Mouse (Mus musculus) adrenal gland, adult 8-10 months (tissue): ENCODE data around the gene Lyrm1. TPM values are rescaled to one million over a fixed set of nuclear protein-coding genes. Genes with fewer than 3 reads are reported as not detected.

ENCODE experiments used
- DNase-seq: peaks from one replicate; pipeline ENCODE4 v3.0.0; 2022
- total RNA-seq, 4 experiments: library from RNA; stranded (reverse); gene quantifications; 2 replicates each; pipeline ENCODE4 v1.2.4; 2022

Gene Lyrm1
- total RNA-seq, 4 experiments from 2014 or later = 5.7 to 6.9 (median 5.8) TPM

DNA sequence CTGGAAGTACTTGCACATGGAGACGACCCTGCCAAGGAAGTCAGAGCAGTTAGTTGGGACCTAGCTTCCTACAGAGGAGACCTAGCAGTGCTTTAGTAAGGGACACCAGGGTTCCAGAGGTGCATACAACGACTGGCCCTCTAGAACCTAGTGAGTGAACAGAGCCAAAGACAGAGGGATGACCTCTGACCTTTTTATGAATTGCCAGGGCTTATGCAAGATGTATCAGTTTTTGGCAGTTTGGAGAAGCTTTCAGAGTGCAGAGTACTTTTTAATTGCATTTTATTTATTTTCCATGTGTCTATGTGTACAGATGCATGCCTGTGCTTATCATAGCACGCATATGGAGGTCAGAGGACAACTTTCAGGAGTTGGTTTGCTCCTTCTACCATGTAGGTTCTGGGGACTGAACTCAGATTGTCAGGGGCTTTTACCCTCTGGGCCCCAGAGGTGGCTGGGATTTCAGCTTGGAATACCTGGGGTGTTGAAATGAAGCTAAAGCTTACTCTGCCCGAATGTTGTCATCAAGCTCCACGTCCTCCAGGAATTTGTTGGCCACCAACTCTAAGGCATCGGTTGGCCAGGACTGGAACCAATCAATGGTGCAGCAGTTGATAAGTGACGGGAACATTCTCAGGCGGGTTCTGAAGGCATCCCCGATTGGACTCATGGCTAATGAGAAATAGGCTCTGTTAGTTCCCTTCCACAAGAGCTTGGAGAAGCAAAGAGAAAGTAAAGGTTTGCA lies 70.2 kb downstream of the Lyrm1 start:
- DNase-seq = no peak

DNA sequence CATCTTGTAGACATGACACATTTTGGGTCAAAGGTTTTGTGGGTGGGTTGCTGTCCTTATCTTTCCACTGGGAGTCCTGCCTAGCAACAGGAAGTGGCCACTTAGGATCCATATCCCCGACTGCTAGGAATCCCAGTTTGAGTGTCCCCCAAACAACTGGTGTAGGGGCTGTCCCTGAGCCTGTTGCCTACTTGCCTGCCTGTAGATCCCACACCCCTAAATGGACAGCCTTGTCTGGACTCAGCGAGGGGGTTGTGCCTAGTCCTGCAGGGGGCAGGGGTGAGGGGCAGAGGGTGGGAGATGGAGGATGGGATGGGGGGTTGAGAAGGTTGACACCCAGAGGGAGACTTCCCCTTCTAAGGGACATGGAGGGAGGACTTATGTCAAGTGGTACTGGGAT lies 73.7 kb downstream of the Lyrm1 start:
- DNase-seq = no peak

DNA sequence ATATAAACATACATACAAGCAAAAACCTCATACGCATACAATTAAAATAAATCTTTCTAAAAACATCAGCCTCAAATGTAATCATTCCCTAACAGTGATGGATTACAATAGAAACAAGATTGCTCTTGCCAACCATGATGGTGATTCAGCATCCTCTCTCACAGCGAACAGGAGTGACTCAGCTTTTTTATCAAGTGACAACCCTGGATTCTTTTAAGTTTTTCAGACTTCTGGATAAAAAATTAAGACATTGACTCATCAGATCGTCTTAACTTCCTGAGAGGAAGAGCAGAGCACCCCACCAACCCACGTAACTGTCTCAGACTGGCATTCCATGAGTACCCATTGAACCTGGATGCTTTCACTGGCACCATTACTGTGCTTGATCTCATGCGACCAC lies 78.6 kb downstream of the Lyrm1 start:
- DNase-seq = no peak

DNA sequence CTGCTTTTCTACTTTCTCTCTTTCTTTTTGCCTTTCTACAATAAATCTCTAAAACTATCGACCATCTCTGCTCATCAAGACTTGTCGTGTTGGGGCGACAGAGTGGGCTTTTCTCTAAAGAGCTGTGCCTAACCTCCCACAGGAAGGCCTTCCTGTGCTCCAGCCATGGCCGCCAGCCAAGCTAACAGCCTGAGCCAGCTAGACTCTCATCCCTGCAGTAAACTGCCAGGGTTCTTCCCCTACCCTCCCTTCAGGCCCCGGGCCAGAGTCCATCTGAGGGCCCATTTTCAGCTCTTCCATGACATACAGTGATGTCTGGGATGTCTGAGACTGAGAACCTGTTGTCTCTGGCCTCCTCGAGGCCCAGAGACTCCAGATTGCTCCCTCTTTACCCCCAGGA lies 80.6 kb downstream of the Lyrm1 start:
- DNase-seq = no peak

DNA sequence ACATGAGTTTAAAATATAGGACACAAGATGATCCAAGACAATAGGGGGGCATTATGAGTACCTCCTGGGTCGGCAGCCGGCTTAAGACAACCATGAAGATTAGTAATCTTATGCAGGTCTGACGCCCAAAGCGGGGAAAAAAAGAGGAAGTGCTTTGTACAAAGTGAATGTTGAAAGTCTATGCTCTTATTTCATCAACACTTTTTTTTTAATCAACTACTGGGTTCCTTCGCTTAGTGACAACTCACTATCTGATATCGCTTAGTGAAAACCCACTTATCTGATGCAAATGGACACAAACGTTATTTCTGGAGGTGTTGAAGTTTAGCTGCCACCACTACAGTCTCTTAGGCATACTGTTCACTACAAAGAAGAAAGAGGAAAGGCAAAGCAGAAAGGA lies 81.9 kb downstream of the Lyrm1 start:
- DNase-seq = no peak

DNA sequence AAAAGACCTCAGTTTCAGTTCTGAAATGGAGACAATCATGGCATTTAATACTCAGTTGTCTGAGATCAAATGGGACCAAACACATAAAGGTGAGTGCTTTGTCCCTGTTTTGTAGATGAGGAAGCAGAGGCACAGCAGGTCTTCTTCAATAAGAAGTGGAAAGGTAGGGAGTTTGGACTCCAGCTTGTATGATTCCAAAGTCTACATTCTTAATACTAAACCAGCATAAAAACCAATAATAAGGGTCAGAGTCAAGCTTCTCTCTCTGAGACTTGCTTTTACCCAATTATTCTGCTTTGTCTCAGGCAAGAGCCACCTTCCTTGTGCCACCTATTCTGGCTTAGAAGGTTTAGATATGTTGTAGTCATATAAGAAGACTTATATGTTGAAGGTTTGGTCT lies 82.9 kb downstream of the Lyrm1 start:
- DNase-seq = no peak

DNA sequence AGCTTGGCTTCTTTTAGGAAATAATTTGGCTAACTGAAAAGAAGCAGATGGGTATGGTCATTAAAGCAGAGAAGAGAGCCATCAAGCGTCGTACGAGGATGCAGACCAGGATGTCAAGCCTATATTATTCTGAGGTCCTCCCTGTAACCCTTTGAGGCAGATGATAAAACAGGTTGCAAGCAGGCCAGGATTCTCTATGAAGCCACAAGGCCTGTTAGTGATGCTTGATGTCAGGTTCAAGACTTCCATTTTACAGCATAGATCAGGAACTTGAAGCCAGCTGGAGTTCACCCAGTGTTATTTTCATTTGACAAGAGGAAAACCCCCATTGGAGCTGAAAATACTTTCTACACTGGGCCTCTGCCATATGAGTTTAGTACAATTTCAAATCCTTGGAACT lies 84.5 kb downstream of the Lyrm1 start:
- no peak for DNase-seq

DNA sequence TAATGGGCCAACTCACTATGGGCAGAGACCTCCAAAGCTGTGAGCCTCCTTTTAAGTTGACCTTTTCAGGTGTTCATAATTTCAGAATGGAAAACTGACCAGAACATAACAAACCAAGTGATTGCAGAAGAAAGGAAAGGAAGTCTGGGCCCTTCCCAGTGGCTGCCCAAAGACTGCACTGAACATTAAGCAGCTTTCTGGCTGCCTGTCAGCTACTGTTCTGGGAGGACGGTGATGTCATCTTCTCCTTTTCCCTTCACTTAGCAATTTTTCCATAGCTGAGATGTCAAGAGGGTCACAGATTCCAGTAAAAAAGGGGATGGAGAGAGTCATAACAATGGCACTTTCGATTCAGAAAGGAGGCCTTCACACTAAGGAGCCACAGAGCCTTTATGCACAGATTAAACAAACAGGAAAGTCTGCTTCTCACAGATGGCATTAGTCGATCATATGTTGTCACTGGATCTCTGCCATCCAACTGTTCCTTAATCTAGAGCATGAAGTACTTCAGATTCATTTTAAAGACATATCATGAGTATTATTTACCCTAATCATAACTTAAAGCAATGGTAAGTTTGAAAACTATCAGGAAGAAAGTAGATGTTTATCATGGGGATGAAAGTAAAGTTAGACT lies 89.7 kb downstream of the Lyrm1 start:
- no peak for DNase-seq

DNA sequence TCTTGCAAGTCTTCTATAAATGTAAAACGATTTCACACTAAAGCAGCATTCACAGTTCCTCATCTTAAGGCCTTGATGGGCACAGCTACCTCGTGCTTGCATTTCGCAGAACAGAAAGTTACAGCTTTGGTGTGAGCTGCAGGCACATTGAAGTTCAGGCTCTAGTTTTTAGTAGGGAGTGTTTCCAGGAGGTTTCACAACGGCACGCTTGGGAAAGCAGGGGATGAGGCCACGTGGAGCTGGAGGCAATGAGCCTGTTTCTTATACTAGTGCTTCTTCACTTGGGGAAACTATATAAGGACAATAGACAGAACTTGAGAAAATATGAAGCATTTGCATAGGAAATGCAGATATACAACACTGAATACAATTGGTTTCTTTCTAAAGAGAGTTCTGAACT lies 101.4 kb downstream of the Lyrm1 start:
- DNase-seq = peak; percentile 12

Other genes with a start within 250 kb of the Lyrm1 start
- not detected for gene Acsm4, start 205.8 kb upstream of the Lyrm1 start, total RNA-seq
- 10 to 100 TPM; 36.0 to 42.5 (median 39.1) TPM for gene Thumpd1, start 175.1 kb upstream of the Lyrm1 start, total RNA-seq
- 10 to 100 TPM in 2 of 4 experiments, 1 to 10 TPM in 2; 3.2 to 37.5 (median 17.3) TPM for gene Acsm3, start 134.9 kb upstream of the Lyrm1 start, total RNA-seq
- gene Rexo5, start 101.9 kb upstream of the Lyrm1 start, total RNA-seq = 10 to 100 TPM in 2 of 4 experiments, 1 to 10 TPM in 2; 5.1 to 11.7 (median 9.6) TPM
- 1 to 10 TPM; 5.5 to 9.3 (median 6.7) TPM for gene Eri2, start 101.8 kb upstream of the Lyrm1 start, total RNA-seq
- 10 to 100 TPM; 21.8 to 35.5 (median 26.6) TPM for gene Dcun1d3, start 437 bp downstream of the Lyrm1 start, total RNA-seq
- gene Dnah3, start 199.4 kb downstream of the Lyrm1 start, total RNA-seq = under 1 TPM in 3 of 4 experiments, not detected in 1; 0.06 to 0.11 (median 0.06) TPM
- 100 to 1,000 TPM in 3 of 4 experiments, 10 to 100 TPM in 1; 95.7 to 156 (median 129) TPM for gene Tmem159, start 206.5 kb downstream of the Lyrm1 start, total RNA-seq
- not detected for gene Zp2, start 249.4 kb downstream of the Lyrm1 start, total RNA-seq